Mouse (Mus musculus): ENCODE data around the gene Sertm1.

Sertm1 gene

DNA sequence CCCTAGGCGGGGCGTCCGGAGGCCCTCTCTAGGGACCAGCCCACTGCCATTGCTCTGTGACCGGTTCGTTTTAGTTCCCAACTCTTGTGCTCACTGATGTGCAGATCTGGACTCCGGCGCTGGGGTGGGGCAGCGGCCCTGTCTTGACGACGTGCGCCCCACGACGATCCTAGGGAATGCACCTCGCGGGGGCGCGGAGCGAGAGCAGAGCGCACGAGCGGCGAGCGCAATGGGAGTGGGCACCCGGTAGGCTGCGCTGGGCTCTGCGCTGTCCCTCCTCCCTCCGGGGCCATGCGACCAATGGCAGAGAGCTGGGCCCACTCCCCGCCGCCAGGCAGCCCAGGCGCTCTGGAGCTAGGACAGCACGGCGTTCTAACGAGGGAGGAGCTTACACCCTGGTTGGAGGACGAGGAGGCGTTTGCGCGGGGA lies at the start of gene Sertm1:
Gene Sertm1 (minus strand): TSS at position 245 of the 429 bp plus-strand sequence.
- no peak for DNase-seq (ENCODE audit: low spot score)

DNA sequence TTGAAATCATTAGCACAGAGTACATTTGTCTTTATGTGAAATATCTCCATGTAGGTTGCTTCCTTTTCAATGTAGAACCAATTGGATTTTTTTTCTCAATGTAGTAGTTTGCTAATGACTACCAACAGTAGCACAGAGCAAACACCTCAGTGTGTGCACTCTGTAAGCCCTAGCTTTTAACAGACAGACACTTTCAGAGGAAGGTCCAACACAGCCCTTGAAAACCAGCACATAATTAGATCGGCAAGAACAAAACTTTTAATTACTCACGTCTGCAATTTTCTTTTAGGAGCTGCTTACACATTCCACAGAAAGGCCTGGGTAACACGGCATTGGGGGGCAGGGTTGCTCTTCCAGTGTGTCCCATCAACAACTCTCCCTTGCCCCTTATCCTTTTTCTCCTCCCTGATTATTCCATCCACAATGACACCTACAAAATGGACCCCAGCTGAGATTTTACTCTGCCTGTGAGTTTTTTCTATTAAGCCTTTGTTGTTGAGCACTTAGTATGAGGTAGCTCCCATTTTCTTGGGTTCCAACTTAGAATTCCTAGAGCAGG lies 49.3 kb upstream of the Sertm1 start:
- DNase-seq (ENCODE audit: low spot score): no peak

DNA sequence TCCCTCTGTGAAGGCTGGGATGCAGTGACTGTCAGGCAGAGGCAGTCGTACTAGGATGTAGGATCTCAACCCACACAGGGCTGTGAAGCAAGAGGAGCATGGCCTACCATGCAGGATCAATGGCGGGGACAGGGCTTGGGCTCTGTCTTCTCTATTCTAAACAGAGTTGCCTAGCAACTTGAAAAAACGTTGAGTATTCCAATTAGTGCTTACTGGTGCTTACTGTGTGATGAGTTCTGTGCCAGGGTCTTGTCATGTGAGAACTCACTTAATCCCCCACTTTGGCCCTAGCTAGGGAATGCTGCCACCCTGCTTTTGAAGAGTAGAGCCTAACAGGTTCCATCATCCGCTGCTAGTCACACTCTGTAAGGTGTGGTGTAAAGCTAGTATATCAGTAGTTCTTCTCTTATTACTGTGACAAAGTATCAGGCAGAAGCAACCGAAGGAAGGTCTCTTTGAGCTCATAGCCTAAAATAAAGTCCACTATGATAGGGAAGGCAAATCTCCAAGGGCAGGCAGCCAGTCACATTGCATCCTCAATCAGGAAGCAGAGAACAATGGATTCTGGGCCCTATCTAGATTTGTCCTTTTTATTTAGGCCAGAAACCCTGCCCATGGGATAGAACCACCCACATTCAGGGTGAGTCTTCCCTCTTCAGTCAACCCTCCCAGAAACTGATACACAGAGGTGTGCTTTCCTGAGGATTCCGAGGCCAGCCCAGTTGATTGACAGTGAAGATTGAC lies 27.6 kb upstream of the Sertm1 start:
- no peak for DNase-seq (ENCODE audit: low spot score)

DNA sequence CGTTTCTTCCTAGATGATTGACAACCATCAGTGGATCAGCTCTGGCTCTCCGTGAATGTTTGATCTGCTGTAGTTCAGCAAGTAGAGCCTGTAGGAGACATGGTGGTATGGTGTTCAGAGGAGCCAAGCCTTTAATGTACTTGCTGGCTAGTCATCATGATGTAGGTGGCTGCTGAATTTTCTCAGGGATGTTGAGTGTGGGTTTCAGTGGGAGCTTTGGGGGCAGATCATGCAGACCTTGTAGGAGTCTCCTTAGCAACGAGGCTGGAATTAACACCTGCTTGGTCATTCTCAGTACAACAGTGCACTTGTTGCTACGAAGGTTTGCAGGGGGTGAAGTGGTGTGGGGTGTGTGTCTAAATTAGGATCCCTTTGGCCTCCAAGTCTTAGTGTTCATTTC lies 18.8 kb upstream of the Sertm1 start:
- no peak for DNase-seq (ENCODE audit: low spot score)

DNA sequence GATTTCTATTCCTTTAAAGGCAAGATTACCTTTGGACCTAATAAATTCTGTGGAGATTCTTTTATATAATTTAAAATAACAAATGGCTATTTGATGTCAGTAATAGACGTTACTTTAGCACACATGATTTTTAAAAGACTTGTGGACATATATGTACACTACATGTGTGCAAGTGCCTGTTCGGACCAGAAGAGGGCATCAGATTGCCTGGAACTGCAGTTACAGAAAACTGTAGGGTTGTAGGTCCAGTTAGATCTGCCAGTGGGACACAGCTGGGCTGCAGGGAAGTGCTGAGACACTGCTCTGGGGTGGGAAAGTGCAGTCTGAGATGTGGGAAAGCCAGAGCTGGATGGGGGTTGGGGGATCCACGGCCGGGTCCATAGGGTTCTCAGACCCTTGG lies 16.9 kb upstream of the Sertm1 start:
- no peak for DNase-seq (ENCODE audit: low spot score)

DNA sequence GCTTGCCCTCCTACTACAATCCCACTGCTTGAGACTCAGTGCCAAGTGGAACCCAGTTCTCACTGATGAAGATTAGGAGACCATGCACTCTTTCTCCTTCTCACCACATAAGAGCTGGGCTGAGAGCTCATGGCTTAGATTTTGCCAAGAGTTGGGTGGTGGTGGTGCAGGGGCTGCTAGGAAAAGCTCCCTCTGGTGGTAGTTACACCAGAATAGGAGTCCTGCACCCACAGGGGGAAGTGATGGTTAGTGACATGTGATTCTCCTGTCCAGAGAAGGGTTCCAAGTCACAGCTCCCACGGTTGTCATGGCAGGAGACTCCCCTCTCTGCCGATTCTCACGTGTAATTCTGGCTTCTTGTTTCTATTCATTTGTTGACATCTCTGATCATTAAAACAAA lies 4.7 kb upstream of the Sertm1 start:
- no peak for DNase-seq (ENCODE audit: low spot score)

DNA sequence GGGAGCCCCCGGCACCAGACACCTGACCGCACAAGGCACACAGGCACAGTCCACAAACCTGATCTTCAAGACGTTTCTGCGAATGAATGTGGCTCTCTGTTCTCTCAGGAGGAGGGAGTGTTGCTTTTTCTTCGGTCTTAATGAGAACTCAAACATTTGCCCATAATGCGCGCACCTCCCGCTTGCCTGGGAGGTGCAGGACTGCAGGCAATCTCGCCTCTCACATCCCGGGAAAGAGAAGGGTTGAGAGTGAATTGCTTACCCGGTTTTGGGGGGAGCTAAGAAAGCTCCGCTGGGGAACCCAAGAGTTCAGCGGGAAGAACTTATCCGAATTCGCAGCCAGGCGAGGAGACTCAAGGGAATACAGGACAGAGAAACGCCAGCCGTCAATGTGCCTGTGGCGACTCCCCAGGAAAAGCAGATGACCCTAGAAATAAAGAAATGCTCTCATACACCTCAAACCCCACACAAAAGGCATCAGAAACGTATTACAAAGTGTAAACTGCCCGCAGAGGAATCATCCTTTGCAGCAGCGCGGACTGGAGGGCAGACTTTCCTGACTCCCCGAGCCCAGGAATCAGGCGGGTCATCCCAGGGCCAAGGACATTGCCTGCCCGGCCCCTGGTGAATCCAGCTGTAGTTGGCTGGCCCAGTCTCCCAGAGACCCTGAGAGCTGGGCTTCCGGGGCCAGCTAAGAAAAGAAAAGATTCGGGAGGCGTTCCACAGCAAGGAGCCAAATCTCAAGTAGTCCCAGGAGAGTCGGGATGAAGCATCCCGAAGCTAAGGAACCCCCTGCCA lies 643 bp downstream of the Sertm1 start:
- no peak for DNase-seq (ENCODE audit: low spot score)

DNA sequence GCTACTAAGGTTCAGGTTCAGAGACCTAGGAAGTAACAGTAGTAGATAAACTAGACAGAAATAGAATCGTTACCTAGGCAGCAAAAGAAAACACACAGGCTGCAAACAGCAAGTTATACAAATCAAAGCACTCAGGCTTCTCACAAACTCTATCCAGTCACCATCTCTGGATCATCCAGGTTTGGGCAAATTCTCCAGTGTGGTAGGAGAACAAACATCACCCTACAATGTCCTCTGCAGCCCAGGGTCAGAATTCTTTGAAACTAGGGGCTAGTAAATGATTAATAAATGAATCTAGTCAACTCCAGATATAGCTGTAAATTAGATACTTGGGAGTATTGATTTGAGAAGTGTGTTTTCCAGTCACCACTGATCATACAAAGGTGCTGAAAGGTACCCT lies 6.8 kb downstream of the Sertm1 start:
- DNase-seq (ENCODE audit: low spot score): no peak

DNA sequence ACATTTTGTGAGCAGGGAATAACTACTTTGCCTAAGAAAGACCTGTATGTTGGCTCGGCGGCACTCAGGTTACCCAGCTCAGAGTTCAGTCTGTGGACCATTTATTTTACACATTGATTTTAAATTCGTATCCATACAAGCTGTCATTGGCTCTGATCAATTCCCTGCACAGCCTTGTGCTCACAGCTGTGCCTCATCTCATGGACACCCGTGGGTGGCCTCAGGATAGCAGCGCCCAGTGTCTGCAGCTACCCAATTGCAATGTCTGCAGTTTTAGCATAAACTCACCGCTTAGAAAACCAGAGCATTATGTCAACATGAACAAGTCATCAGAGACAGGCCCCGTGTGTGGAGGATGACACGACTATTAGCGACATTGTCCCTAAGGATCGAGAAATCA lies 17.7 kb downstream of the Sertm1 start:
- DNase-seq (ENCODE audit: low spot score): no peak

DNA sequence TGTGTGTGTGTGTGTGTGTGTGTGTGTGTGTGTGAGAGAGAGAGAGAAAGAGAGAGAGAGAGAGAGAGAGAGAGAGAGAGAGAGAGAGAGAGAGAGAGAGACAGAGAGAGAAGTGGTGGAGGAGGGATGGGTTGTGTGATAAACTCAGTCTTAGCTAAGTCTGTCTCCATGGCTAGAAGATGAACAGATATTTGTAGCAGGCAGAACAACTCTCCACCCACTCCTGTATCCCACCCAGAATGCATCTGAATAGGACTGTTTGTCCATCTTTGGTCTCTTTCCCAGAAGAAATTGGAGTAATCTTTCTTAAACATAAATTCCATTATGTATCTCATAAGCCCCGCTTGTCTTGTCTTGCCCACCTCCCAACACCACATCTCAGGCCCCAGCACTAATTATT lies 20.8 kb downstream of the Sertm1 start:
- no peak for DNase-seq (ENCODE audit: low spot score)

DNA sequence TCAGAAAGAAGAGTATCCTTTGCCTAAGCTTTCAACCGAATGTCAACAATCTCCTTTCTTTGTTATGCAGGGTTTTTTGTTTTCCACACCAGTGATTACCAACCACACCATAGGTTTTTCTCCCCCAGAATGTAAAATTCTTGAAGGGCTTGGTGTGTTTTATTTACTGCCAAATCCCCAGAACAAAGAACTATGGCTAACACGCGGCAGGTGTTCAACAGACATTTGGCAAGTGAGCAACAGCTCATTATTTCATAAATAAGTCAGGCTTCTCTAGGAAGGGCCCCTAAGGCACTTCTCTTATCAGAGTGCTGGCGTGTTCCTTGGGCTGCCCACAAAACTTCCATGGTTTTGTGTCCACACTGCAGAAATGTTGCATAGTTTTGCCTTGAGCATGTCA lies 23.5 kb downstream of the Sertm1 start:
- DNase-seq (ENCODE audit: low spot score): no peak

DNA sequence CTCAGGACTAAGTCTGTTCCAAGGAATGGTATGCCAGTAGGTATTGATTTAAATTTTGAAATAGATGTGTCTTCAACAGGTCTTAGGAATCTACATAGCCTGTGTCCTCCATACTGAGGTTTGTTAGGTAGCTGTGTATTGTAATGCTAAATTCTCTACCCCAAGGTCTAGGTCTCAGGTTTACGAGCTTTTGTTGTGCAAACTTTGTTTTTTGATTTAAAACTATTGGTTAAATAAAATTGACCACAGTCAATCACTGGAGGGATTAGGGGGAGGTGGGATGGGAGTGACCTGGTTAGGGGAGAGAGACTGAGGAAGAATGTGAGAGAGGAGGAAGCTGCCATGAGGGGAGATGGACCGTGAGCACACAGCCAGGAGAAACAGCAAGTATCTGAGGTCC lies 29.2 kb downstream of the Sertm1 start:
- no peak for DNase-seq (ENCODE audit: low spot score)

All from ovary, postnatal 14 days (tissue).